Mouse (Mus musculus): Measurements from ENCODE around the gene E130114P18Rik.

DNA sequence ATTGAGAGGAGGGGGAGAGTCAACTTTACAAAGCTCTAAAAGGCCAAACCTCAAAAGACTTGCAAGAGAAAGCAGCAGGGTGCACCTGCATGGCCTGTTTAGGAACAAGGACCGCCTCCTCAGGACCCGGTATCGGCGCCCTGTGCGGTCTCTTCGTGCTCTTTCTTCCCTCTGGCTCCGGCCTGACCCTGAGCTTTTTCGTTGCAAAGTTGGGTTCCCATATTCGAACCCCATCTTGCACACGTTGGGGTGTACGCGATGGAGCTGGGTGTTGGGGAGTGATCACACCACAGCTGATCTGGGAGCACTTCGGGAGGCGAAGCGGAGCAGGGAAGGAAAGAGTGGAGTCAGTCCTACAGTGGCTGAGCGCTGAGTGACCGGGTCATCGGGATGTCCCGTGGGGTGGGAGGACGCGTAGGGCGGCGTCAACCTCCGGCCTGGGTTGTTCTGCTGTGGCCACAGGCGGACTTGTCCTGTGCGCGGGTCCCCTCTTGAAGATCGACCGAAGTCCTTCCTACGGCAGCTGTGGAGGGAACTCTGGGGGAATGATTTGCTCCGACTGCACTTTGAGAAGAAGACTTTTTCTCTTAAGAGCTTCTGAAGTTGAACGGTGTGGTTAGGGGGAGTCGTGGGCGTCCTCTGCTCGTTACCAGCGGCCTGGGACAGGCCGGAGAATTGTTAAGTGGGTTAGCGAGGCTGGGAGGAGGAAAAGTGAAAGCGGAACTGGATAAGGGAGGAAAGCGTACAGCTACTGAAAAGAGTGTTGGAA lies 26.2 kb downstream of the E130114P18Rik start:
- no peak for TF ChIP-seq CTCF (IDR thresholded peaks at IDR 0.05; ENCODE audit: borderline replicate concordance, insufficient read depth, low read depth, low read length)
- no peak; the same call in 1 of the 2 replicates for TF ChIP-seq POLR2A (IDR thresholded peaks at IDR 0.05; ENCODE audit: borderline replicate concordance, insufficient read depth, low read length)
